Mouse (Mus musculus) gastrocnemius, adult 2 months (tissue): Measurements from ENCODE around the gene Alox5ap. TPM values are rescaled to one million over a fixed set of nuclear protein-coding genes. Genes with fewer than 3 reads are reported as not detected.

Experiments used
- DNase-seq: peaks from one replicate; pipeline ENCODE4 v3.0.0; 2022
- H3K27ac ChIP-seq: fragments of 200-600 bp; 2 replicates; pipeline ENCODE4 v1.8.1; 2022; ENCODE audit warnings: mild to moderate bottlenecking
- H3K4me3 ChIP-seq: fragments of 200-600 bp; 2 replicates; pipeline ENCODE4 v1.8.1; 2022; ENCODE audit warnings: mild to moderate bottlenecking, moderate library complexity
- CTCF ChIP-seq: fragments of 200-600 bp; IDR thresholded peaks from 2 replicates; pipeline ENCODE4 v1.8.1; 2022; ENCODE audit warnings: antibody characterized with exemption, mild to moderate bottlenecking, moderate library complexity
- intact Hi-C: fragments of 180-260 bp; cut with DNase I; formaldehyde crosslinking; loops from one replicate; pipeline ENCODE4 v1.15.1; 2025
- microRNA-seq: library from miRNA; unstranded; fragments of <30 nt; microRNA quantifications from one replicate; pipeline ENCODE4 v1.2.0, GENCODE M21; 2021
- total RNA-seq, 2 experiments: library from RNA; stranded (reverse); gene quantifications; 2 replicates each; pipeline ENCODE4 v1.2.3; 2021

Alox5ap gene
- total RNA-seq, 2 experiments from 2014 or later: 4.1 to 5.1 TPM

GRCm38 (mm10) chr5:149329098-149329887 is 64.7 kb downstream of the Alox5ap start:
- no peak overlapping the region for H3K4me3 ChIP-seq
- DNase-seq: no peak
- H3K27ac ChIP-seq: no peak overlapping the region
- intact Hi-C loops: no loop called here
- TF ChIP-seq CTCF: no peak

DNA sequence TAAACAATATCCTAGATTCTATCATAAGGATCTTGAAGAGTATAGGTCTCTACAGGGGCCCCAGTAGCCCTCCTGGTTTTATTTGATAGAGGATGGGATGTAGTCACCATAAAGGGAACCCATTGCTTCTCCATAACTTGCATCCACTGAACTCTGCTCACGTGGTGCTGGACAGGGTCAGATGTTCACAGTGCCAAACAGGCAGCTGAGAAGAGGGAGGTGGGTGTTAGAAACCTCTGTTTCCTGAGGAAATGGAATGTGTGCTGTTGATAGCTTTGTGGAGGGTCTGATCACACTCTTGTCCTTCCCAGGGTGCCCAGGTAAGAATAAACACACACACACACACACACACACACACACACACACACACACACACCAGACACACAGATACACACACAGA is 66.0 kb downstream of the Alox5ap start:
- Histone ChIP-seq H3K27ac (no peak overlapping the region), H3K4me3 (no peak overlapping the region)
- intact Hi-C loops: no loop called here
- DNase-seq: no peak
- no peak for TF ChIP-seq CTCF

DNA sequence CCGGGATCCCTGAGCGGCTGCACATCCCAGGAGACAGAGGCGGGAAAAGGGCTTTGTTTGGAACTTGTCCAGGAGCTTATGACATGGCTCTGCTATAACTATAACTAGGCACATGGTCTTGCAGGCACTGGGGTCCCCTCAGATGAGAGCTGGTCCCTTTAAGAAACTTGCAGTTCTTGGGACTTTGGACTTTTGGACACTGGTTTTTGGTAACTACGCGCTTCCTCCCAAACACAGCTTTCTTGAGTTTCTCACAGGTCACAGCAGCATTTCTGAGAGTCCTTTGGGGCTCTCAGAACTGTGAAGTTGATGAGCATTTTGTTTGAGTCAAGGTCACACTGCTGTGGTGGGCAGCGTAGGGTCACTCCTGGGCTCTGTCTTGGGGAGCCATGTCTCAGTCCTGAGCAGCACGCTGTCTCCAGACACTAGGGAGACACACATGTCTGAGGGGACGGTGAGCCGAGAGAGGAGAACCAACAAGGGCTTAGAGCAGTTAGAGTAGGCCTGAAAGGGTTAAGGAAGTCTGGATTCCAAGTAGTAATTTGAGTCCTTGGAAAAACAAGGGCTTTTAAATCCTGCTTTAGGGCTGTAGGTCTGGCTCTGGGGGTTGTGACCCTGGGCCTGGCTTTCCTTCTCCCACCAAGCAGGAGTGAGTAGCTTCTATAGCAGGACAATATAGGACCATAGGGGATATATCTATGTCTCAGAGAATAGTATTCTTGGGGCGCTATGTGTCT is 67.0 kb downstream of the Alox5ap start:
- no peak for TF ChIP-seq CTCF
- Histone ChIP-seq H3K27ac (no peak overlapping the region), H3K4me3 (no peak overlapping the region)
- intact Hi-C loops: no loop called here
- no peak for DNase-seq

DNA sequence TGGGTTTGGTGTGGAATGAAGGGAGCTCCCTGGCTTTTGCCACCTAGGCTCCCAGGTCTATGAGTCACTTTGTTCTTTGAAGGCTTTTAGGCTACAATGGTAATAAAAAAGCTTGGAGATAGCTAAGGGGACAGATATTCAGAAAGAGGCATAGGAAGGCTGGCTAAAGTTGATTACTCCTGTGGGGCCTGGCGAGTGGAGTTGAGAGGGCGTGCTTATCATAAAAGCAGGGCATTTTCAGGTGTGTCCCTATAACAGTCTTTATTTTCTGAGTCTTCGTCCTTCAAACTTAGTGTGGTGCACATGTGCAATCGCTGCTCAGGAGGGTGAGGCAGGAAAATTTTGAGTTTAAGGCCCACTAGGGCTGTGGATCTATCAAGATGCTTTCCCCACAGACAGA is 68.2 kb downstream of the Alox5ap start:
- H3K27ac ChIP-seq: no peak overlapping the region
- DNase-seq: no peak
- no peak overlapping the region for H3K4me3 ChIP-seq
- intact Hi-C loops: no loop called here
- TF ChIP-seq CTCF: no peak

- Histone ChIP-seq H3K27ac (no peak overlapping the region), H3K4me3 (no peak overlapping the region)
- DNase-seq: no peak
- intact Hi-C loops: no loop called here
- TF ChIP-seq CTCF: no peak
Observed at GRCm38 (mm10) chr5:149333941-149334698, 69.6 kb downstream of the Alox5ap start.

GRCm38 (mm10) chr5:149335009-149335408 is 70.4 kb downstream of the Alox5ap start:
- no peak for DNase-seq

DNA sequence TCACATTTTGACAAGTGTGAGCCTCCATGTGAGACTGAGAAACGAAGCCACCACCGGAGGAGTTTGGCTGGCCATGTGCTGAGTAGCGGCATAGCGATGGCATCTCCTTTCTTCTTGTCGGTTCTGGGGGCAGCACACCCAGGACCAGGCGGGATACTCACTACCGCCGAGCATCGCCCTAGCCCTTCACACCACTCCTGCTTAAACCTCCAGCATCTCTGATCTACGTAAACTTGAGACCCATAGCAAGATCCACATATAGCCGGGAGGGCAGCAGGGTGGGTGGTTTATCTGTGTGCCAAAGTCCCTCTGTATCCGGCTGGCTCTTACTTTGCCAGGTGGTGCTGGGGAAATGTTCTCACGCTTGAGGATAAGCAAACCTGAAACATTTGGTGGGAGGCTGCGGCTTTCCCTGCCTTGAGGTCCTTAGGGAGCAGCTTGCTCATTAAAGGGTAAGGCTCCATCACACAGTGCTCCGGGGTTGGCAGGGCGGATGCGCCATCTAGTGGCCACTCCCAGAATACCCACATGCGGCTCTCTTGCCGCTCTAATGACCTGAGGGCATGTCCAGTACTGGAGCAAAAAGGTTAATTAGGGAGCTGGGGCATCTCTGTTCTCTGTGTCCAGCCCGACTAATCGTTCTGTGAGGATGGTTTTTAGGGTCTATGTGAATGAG is 71.1 kb downstream of the Alox5ap start:
- Histone ChIP-seq H3K4me3 (no peak overlapping the region), H3K27ac (no peak overlapping the region)
- intact Hi-C loops: loop anchor here (5.0 kb wide), 2 partner anchors 273 to 528 kb away; no protein-coding TSS in a partner anchor
- no peak; the same call in 1 of the 2 replicates for TF ChIP-seq CTCF
- peak; percentile 85 for DNase-seq

More at GRCm38 (mm10) chr5:149335009-149335408, 70.4 kb downstream of the Alox5ap start:
- intact Hi-C loops: loop anchor here (5.0 kb wide), 2 partner anchors 273 to 528 kb away; no protein-coding TSS in a partner anchor
- TF ChIP-seq CTCF: no peak
- H3K27ac ChIP-seq: no peak overlapping the region
- H3K4me3 ChIP-seq: no peak overlapping the region

GRCm38 (mm10) chr5:149337148-149337547 is 72.6 kb downstream of the Alox5ap start:
- no peak overlapping the region for H3K4me3 ChIP-seq
- no peak for DNase-seq
- no peak for TF ChIP-seq CTCF
- no peak overlapping the region for H3K27ac ChIP-seq
- intact Hi-C loops: loop anchor here (5.0 kb wide), 2 partner anchors 275 to 530 kb away; no protein-coding TSS in a partner anchor

Small RNA genes within 50 kb of the gene (microRNA-seq; reads per million reads assigned to microRNA genes)
- gene Gm24105: not detected

Other genes starting within 250 kb of the Alox5ap start
- 10 to 100 TPM; 29.8 to 32.6 TPM for gene Uspl1, start 80.4 kb upstream of the Alox5ap start, total RNA-seq
- gene Hmgb1, start 80.3 kb upstream of the Alox5ap start, total RNA-seq: 100 to 1,000 TPM in 1 of 2 experiments, 10 to 100 TPM in 1; 99.8 to 112 TPM
- gene Medag, start 147.0 kb downstream of the Alox5ap start, total RNA-seq: 10 to 100 TPM; 12.6 to 15.1 TPM
- not detected for gene Tex26, start 174.9 kb downstream of the Alox5ap start, total RNA-seq